Mouse (Mus musculus): ENCODE measurements around the gene Lgals4. TPM values are rescaled to one million over a fixed set of nuclear protein-coding genes. Genes with fewer than 3 reads are reported as not detected.

The Lgals4 gene
- total RNA-seq (2023) = 11.0 to 15.2 TPM (median 12.8 TPM) in 4 replicates

GRCm38 (mm10) chr7:28833723-28834347 lies at the start of gene Lgals4:
TSS of gene Lgals4 (plus strand) at chr7:28833854.

GRCm38 (mm10) chr7:28788307-28789195 lies 45.1 kb upstream of the Lgals4 start, which contains the start of gene Rinl:
TSS of gene Rinl (plus strand) at chr7:28788969.

GRCm38 (mm10) chr7:28808221-28808941 lies 25.3 kb upstream of the Lgals4 start, which contains the start of gene Hnrnpl:
TSS of gene Hnrnpl (plus strand) at chr7:28808541.

GRCm38 (mm10) chr7:28824941-28825685 lies 8.5 kb upstream of the Lgals4 start, which contains the start of gene Ech1:
TSS of gene Ech1 (plus strand) at chr7:28825217.

GRCm38 (mm10) chr7:28863540-28863939 lies 29.9 kb downstream of the Lgals4 start, which contains the start of gene Lgals7:
TSS of gene Lgals7 (plus strand) at chr7:28863853.

GRCm38 (mm10) chr7:28881199-28881598 lies 47.5 kb downstream of the Lgals4 start, which contains the start of gene Capn12:
TSS of gene Capn12 (plus strand) at chr7:28881422.

Other genes with a start within 250 kb of the Lgals4 start
- 48.1 to 61.6 TPM (median 56.1 TPM) in 4 replicates for gene Samd4b, start 235.7 kb upstream of the Lgals4 start, total RNA-seq (2023)
- 11.4 to 15.2 TPM (median 14.0 TPM) in 4 replicates for gene Pak4, start 235.7 kb upstream of the Lgals4 start, total RNA-seq (2023)
- gene Acp7, start 202.5 kb upstream of the Lgals4 start, total RNA-seq (2023) = not detected in 4 replicates
- gene Fbxo27, start 141.0 kb upstream of the Lgals4 start, total RNA-seq (2023) = 0.30 to 2.2 TPM (median 0.89 TPM) in 3 of 4 replicates, not detected in the other
- gene Fbxo17, start 117.0 kb upstream of the Lgals4 start, total RNA-seq (2023) = 0.76 to 1.9 TPM (median 1.1 TPM) in 4 replicates
- 16.7 to 28.3 TPM (median 18.1 TPM) in 4 replicates for gene Mrps12, start 92.0 kb upstream of the Lgals4 start, total RNA-seq (2023)
- gene Sars2, start 91.9 kb upstream of the Lgals4 start, total RNA-seq (2023) = 15.6 to 19.8 TPM (median 17.8 TPM) in 4 replicates
- not detected in 4 replicates for gene Ccer2, start 77.7 kb upstream of the Lgals4 start, total RNA-seq (2023)
- gene Sirt2, start 67.1 kb upstream of the Lgals4 start, total RNA-seq (2023) = 76.6 to 88.4 TPM (median 81.9 TPM) in 4 replicates
- 87.4 to 99.7 TPM (median 92.5 TPM) in 4 replicates for gene Nfkbib, start 66.3 kb upstream of the Lgals4 start, total RNA-seq (2023)
- gene Rinl, start 44.9 kb upstream of the Lgals4 start, total RNA-seq (2023) = 7.0 to 10.9 TPM (median 8.4 TPM) in 4 replicates
- gene Hnrnpl, start 25.3 kb upstream of the Lgals4 start, total RNA-seq (2023) = 570 to 598 TPM (median 582 TPM) in 4 replicates
- gene Ech1, start 8.6 kb upstream of the Lgals4 start, total RNA-seq (2023) = 42.6 to 53.3 TPM (median 47.9 TPM) in 4 replicates
- gene Lgals7, start 30.0 kb downstream of the Lgals4 start, total RNA-seq (2023) = not detected in 4 replicates
- not detected in 4 replicates for gene Capn12, start 47.6 kb downstream of the Lgals4 start, total RNA-seq (2023)
- 105 to 121 TPM (median 115 TPM) in 4 replicates for gene Actn4, start 128.5 kb downstream of the Lgals4 start, total RNA-seq (2023)
- gene Eif3k, start 148.0 kb downstream of the Lgals4 start, total RNA-seq (2023) = 234 to 267 TPM (median 257 TPM) in 4 replicates
- 339 to 367 TPM (median 355 TPM) in 4 replicates for gene Map4k1, start 148.2 kb downstream of the Lgals4 start, total RNA-seq (2023)

All from B cell, adult 62 days (primary cell).